Mouse (Mus musculus): Measurements from ENCODE around the gene Nrxn3. TPM values are rescaled to one million over a fixed set of nuclear protein-coding genes. Genes with fewer than 3 reads are reported as not detected.

Gene Nrxn3
- polyA plus RNA-seq, 1 experiment from 2014 or later = 5.3 TPM

- no peak overlapping the region for H3K27ac ChIP-seq
- H3K4me2 ChIP-seq = no peak overlapping the region
- H3K27me3 ChIP-seq = no peaks in the 10 kb centered on the region
- H3K9me3 ChIP-seq (replicated peaks) = no peaks in the 10 kb centered on the region
- WGBS = 84% methylated on average over 2 of the region's 2 CpGs
- H3K9ac ChIP-seq = no peak overlapping the region
- H3K4me1 ChIP-seq = no peaks in the 10 kb centered on the region
- no peak for ATAC-seq (replicated peaks; ENCODE audit: low FRiP score)
- no peaks in the 10 kb centered on the region for H3K36me3 ChIP-seq
- H3K4me3 ChIP-seq (replicated peaks) = no peak overlapping the region
Measured at GRCm38 (mm10) chr12:89668856-89669255, 946.2 kb downstream of the Nrxn3 start.

GRCm38 (mm10) chr12:89672819-89673218 is 950.1 kb downstream of the Nrxn3 start:
- Histone ChIP-seq H3K4me2 (no peak overlapping the region), H3K27me3 (no peaks in the 10 kb centered on the region), H3K9me3 (replicated peaks) (no peaks in the 10 kb centered on the region), H3K27ac (no peak overlapping the region), H3K36me3 (no peaks in the 10 kb centered on the region), H3K9ac (no peak overlapping the region), H3K4me1 (no peaks in the 10 kb centered on the region), H3K4me3 (replicated peaks) (no peak overlapping the region)
- no peak for ATAC-seq (replicated peaks; ENCODE audit: low FRiP score)
- 67% methylated on average over 2 of the region's 2 CpGs for WGBS

GRCm38 (mm10) chr12:89685633-89686032 is 963.0 kb downstream of the Nrxn3 start:
- H3K27me3 ChIP-seq = no peaks in the 10 kb centered on the region
- 66% methylated on average over 2 of the region's 2 CpGs for WGBS
- ATAC-seq (replicated peaks; ENCODE audit: low FRiP score) = no peak
- H3K4me3 ChIP-seq (replicated peaks) = no peak overlapping the region
- no peak overlapping the region for H3K9ac ChIP-seq
- no peaks in the 10 kb centered on the region for H3K9me3 ChIP-seq (replicated peaks)
- no peak overlapping the region for H3K27ac ChIP-seq
- H3K4me2 ChIP-seq = no peak overlapping the region
- no peaks in the 10 kb centered on the region for H3K36me3 ChIP-seq
- H3K4me1 ChIP-seq = no peaks in the 10 kb centered on the region

- no peaks in the 10 kb centered on the region for H3K27me3 ChIP-seq
- no peak for ATAC-seq (replicated peaks; ENCODE audit: low FRiP score)
- H3K9ac ChIP-seq = no peak overlapping the region
- H3K36me3 ChIP-seq = no peaks in the 10 kb centered on the region
- no peaks in the 10 kb centered on the region for H3K4me1 ChIP-seq
- no peaks in the 10 kb centered on the region for H3K9me3 ChIP-seq (replicated peaks)
- WGBS = 93% methylated on average over 7 of the region's 7 CpGs
- H3K4me3 ChIP-seq (replicated peaks) = no peak overlapping the region
- no peak overlapping the region for H3K4me2 ChIP-seq
- no peak overlapping the region for H3K27ac ChIP-seq
Measured at GRCm38 (mm10) chr12:89689086-89689485, 966.4 kb downstream of the Nrxn3 start.

GRCm38 (mm10) chr12:89699469-89699868 is 976.8 kb downstream of the Nrxn3 start:
- no peaks in the 10 kb centered on the region for H3K27me3 ChIP-seq
- ATAC-seq (replicated peaks; ENCODE audit: low FRiP score) = no peak
- H3K9me3 ChIP-seq (replicated peaks) = no peaks in the 10 kb centered on the region
- WGBS = 10% methylated on average over 4 of the region's 4 CpGs
- no peak overlapping the region for H3K27ac ChIP-seq
- no peaks in the 10 kb centered on the region for H3K36me3 ChIP-seq
- H3K4me2 ChIP-seq = no peak overlapping the region
- no peaks in the 10 kb centered on the region for H3K4me1 ChIP-seq
- no peak overlapping the region for H3K4me3 ChIP-seq (replicated peaks)
- no peak overlapping the region for H3K9ac ChIP-seq

- ATAC-seq (replicated peaks; ENCODE audit: low FRiP score) = no peak
- no peaks in the 10 kb centered on the region for H3K36me3 ChIP-seq
- H3K4me1 ChIP-seq = no peaks in the 10 kb centered on the region
- H3K27me3 ChIP-seq = no peaks in the 10 kb centered on the region
- H3K9ac ChIP-seq = no peak overlapping the region
- WGBS = 53% methylated on average over 3 of the region's 3 CpGs
- no peak overlapping the region for H3K4me3 ChIP-seq (replicated peaks)
- H3K4me2 ChIP-seq = no peak overlapping the region
- no peaks in the 10 kb centered on the region for H3K9me3 ChIP-seq (replicated peaks)
- no peak overlapping the region for H3K27ac ChIP-seq
Measured at GRCm38 (mm10) chr12:89700937-89701458, 978.3 kb downstream of the Nrxn3 start.

GRCm38 (mm10) chr12:89702931-89703330 is 980.3 kb downstream of the Nrxn3 start:
- Histone ChIP-seq H3K4me3 (replicated peaks) (no peak overlapping the region), H3K9ac (no peak overlapping the region), H3K9me3 (replicated peaks) (no peaks in the 10 kb centered on the region), H3K27me3 (no peaks in the 10 kb centered on the region), H3K4me2 (no peak overlapping the region), H3K27ac (no peak overlapping the region), H3K4me1 (no peaks in the 10 kb centered on the region), H3K36me3 (no peaks in the 10 kb centered on the region)
- ATAC-seq (replicated peaks; ENCODE audit: low FRiP score) = no peak
- WGBS = 76% methylated on average over 1 of the region's 1 CpGs

- no peaks in the 10 kb centered on the region for H3K36me3 ChIP-seq
- no peak overlapping the region for H3K27ac ChIP-seq
- WGBS = 53% methylated on average over 4 of the region's 4 CpGs
- H3K27me3 ChIP-seq = no peaks in the 10 kb centered on the region
- H3K4me3 ChIP-seq (replicated peaks) = no peak overlapping the region
- H3K9ac ChIP-seq = no peak overlapping the region
- no peaks in the 10 kb centered on the region for H3K4me1 ChIP-seq
- no peak for ATAC-seq (replicated peaks; ENCODE audit: low FRiP score)
- no peak overlapping the region for H3K4me2 ChIP-seq
- no peaks in the 10 kb centered on the region for H3K9me3 ChIP-seq (replicated peaks)
Measured at GRCm38 (mm10) chr12:89707913-89708312, 985.2 kb downstream of the Nrxn3 start.

- no peaks in the 10 kb centered on the region for H3K9me3 ChIP-seq (replicated peaks)
- H3K9ac ChIP-seq = no peak overlapping the region
- 89% methylated on average over 5 of the region's 5 CpGs for WGBS
- H3K4me1 ChIP-seq = no peaks in the 10 kb centered on the region
- no peaks in the 10 kb centered on the region for H3K27me3 ChIP-seq
- H3K4me3 ChIP-seq (replicated peaks) = no peak overlapping the region
- H3K27ac ChIP-seq = no peak overlapping the region
- ATAC-seq (replicated peaks; ENCODE audit: low FRiP score) = no peak
- H3K36me3 ChIP-seq = no peaks in the 10 kb centered on the region
- H3K4me2 ChIP-seq = no peak overlapping the region
Measured at GRCm38 (mm10) chr12:89710459-89710858, 987.8 kb downstream of the Nrxn3 start.

- Histone ChIP-seq H3K36me3 (no peaks in the 10 kb centered on the region), H3K27ac (no peak overlapping the region), H3K27me3 (no peaks in the 10 kb centered on the region), H3K9ac (no peak overlapping the region), H3K9me3 (replicated peaks) (no peaks in the 10 kb centered on the region), H3K4me1 (no peaks in the 10 kb centered on the region), H3K4me3 (replicated peaks) (no peak overlapping the region), H3K4me2 (no peak overlapping the region)
- WGBS = 79% methylated on average over 1 of the region's 1 CpGs
- ATAC-seq (replicated peaks; ENCODE audit: low FRiP score) = no peak
Measured at GRCm38 (mm10) chr12:89711791-89712190, 989.1 kb downstream of the Nrxn3 start.

GRCm38 (mm10) chr12:89719194-89720080 is 996.8 kb downstream of the Nrxn3 start:
- H3K27ac ChIP-seq = no peak overlapping the region
- no peak for ATAC-seq (replicated peaks; ENCODE audit: low FRiP score)
- no peaks in the 10 kb centered on the region for H3K36me3 ChIP-seq
- H3K27me3 ChIP-seq = no peaks in the 10 kb centered on the region
- 52% methylated on average over 8 of the region's 8 CpGs for WGBS
- no peak overlapping the region for H3K4me2 ChIP-seq
- no peaks in the 10 kb centered on the region for H3K9me3 ChIP-seq (replicated peaks)
- H3K9ac ChIP-seq = no peak overlapping the region
- H3K4me1 ChIP-seq = no peaks in the 10 kb centered on the region
- no peak overlapping the region for H3K4me3 ChIP-seq (replicated peaks)

- Histone ChIP-seq H3K27me3 (no peaks in the 10 kb centered on the region), H3K4me1 (no peaks in the 10 kb centered on the region), H3K4me2 (no peak overlapping the region), H3K9me3 (replicated peaks) (no peaks in the 10 kb centered on the region), H3K9ac (no peak overlapping the region), H3K4me3 (replicated peaks) (no peak overlapping the region), H3K27ac (no peak overlapping the region), H3K36me3 (no peaks in the 10 kb centered on the region)
- WGBS = 69% methylated on average over 3 of the region's 3 CpGs
- no peak for ATAC-seq (replicated peaks; ENCODE audit: low FRiP score)
Measured at GRCm38 (mm10) chr12:89720945-89721344, 998.3 kb downstream of the Nrxn3 start.

Data from kidney, embryonic 15.5 days (tissue).